Mouse (Mus musculus): ENCODE results near the gene Ubac2. TPM values are rescaled to one million over a fixed set of nuclear protein-coding genes. Genes with fewer than 3 reads are reported as not detected.

Gene Ubac2
- total RNA-seq, 2 experiments from 2014 or later: 35.4 to 36.5 TPM

DNA sequence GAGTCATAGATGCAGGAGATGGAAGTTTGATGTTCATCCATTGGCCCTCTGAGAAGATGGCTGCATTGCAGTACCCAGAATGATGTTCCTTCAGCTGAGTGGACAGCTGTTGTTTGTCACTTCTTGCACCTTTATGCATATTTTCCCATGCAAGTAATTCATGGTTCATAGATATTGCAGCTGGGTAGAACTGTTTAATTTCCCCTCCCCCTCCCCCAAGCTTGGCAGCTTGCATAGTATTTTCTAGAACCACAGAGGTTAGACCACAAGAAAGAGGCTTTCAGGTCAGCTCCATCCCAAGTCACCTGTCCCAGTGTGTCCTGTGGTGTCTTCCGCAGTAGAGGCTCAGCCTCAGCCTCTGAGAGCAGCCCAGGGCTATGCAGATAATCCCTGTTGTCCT lies 92.0 kb downstream of the Ubac2 start:
- DNase-seq: no peak

- DNase-seq: no peak
These were observed 94.7 kb downstream of the Ubac2 start for GRCm38 (mm10) chr14:121973114-121973513.

GRCm38 (mm10) chr14:121981531-121981930 lies 103.1 kb downstream of the Ubac2 start:
- no peak for DNase-seq

DNA sequence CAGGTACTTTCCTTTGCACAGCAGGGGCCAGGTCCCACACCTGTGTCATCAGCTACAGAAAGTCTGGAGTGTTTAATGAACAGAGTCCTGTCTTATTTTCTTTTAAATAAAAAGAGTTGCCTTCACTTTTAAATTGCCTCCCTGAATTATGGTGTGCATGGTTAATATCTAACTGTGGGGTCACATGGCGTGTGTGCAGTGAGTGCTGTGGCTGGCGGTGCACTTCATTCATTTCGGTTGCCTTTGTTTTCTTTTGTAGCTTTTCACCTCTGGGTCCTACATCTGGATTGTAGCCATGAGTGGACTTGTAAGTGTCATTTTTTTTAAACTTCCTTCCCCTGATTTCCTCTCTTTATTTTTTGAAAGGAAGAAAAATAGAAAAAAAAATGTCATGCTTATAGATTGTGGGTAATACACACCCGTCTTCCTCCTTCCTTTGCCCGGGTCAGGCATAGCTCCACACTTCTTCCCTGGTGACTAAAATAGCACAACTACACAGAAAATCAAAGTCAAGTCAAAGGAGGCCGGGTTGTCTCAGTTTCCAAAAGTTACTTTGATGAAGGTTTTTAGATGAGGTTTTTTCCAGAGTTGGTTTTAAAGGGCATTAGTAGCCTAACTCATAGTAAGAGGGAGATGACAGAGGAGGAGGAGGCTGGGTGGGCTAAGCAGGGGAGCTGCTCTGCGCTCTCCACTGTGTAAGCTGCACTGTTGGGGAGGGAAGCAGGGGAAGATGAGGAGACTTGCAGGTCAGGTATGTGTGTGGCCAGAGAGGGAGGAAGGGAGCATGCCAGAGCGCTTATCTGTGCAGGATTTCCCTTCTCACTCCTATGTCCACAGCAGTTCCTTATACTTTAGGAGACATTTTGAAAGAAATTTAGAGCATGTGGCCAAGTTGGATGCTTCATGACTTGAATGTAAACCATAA lies 104.9 kb downstream of the Ubac2 start:
- no peak for DNase-seq

GRCm38 (mm10) chr14:121985477-121985876 lies 107.1 kb downstream of the Ubac2 start:
- DNase-seq: no peak

DNA sequence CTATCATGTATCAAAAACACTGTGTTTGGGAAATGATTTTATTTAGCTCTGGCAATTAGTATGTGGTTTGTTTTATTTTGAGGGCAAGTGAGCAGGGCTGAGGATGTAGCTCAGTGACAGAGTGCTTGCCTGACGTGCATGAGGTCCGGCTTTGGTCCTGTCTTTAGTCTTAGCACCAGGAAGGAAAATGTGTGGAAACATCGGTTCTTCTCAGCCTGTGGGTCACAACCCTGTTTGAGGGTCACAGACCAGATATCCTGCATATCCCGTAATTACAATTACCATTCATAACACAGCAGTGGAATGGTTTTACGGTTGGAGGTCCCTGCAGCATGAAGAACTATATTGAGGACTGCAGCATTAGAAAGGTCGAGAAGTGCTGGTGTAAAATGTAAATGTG lies 107.6 kb downstream of the Ubac2 start:
- DNase-seq: no peak

- peak in 1 of 2 experiments; percentile 15 for DNase-seq
These were observed 108.9 kb downstream of the Ubac2 start for GRCm38 (mm10) chr14:121987287-121987686.

DNA sequence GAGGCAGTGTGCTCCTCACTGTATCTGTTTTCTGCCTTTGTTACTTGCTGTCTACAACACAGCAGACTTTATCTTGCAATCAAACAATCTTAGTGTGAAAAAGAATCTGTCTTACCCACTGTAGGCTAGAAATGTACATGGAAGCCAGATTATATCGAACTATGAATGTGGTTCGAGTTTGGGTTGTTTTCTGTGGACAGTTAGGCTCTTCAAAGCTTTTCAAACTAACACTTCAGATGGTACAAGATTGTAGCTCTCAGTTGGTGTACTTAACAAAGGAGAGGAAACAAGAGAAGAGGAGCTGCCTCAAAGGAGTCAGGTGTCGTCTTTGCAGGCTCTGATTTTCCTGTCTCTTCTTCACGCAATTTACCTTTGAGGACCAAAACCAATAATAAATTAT lies 109.3 kb downstream of the Ubac2 start:
- DNase-seq: no peak

DNA sequence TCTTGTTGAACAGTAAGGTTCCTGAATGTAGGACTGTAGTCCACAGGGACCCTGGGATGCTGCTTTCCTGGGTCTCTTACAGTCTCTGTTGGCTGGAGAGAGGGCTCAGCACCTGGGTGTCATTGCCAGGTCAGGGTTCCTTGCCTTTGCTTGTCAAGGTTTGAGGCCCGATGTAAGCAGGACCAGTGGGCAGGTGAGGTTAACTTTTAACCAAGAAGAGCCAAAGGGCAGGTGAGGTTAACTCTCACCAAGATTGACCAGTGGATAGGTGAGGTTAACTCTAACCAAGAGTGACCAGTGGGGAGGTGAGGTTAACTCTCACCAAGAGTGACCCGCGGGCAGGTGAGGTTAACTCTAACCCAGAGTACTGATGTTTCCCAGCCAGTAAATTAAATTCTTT lies 110.9 kb downstream of the Ubac2 start:
- no peak for DNase-seq

- DNase-seq: no peak
These were observed 111.4 kb downstream of the Ubac2 start for GRCm38 (mm10) chr14:121989869-121990268.

DNA sequence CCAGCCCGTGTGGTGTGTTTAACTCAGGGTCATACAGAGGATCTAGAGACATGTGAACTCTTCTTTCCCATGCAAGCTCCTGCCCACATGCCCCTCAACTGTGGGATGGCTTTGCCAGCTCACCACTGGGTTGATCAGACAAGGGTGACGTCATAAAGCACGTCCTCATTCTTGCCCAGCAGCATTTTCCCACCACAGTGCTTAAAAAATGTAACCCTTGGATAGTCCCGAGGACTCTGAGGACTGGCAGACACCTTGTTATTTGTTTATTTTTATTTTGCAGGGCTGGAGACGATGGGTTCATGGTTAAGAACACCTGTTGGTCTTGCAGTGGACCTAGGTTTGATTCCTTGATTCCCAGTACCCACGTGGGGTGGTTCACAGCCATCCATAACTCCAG lies 112.5 kb downstream of the Ubac2 start:
- DNase-seq: no peak

- DNase-seq: no peak
These were observed 113.5 kb downstream of the Ubac2 start for GRCm38 (mm10) chr14:121991921-121992320.

DNA sequence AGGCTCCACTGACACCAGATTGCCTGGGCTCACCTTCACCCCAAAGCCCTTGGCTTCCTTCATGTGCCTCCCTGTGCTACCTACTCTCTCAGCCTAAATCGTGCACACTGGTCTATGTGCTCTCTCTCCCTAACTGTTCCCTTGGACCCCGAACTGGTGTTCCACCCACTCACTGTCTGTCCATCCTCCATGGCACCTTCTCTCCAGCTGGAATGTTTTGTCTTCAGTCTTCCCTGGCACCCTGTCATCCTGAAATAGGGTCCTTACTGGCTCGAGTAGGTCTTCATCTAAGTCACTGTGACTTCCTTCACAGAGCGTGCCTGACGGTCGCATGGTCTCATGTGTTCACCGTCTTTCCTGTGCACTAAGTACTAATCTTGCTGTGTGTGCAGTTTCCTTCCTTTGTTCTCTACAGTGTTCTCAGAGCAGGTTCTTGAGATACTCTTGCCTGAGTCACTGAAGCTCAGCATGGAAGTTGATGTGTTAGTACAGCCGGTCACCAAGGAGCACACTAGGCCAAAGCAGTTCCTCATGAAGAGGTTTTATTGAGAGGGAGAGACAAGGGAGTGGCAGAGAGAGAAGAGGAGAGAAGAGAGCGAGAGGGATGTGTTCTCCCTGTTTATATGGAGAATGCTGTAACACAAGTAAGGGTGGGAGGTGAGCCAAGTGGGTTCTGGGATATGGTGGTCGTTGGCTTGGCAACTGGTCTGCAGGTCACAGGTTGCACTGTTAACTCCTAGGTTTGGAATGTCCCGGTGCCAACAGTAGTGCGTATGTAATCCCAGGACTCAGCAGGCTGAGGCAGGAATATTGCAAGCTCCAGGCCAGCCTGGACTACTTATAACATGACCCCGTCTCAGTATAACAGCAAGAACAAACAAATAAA lies 114.2 kb downstream of the Ubac2 start:
- no peak for DNase-seq

DNA sequence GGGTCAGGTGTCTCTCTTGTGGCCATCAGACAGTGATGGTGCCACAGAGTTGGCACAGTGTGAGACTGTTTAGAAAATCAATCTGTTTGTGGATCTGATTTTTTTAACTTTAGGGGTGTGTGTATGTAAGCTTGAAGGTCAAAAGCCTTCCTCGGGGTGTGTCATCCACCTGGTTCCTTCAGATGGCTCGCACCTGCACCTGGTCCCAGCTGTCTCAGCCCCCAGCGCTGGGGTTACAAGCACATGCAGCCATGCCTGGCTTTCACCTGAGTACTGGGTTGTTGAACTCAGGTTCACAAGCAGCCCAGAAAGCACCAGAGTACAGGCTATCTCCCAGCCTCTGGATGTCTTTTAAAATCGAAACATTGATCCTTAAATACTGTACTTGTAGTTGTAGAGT lies 115.2 kb downstream of the Ubac2 start:
- DNase-seq: no peak

DNA sequence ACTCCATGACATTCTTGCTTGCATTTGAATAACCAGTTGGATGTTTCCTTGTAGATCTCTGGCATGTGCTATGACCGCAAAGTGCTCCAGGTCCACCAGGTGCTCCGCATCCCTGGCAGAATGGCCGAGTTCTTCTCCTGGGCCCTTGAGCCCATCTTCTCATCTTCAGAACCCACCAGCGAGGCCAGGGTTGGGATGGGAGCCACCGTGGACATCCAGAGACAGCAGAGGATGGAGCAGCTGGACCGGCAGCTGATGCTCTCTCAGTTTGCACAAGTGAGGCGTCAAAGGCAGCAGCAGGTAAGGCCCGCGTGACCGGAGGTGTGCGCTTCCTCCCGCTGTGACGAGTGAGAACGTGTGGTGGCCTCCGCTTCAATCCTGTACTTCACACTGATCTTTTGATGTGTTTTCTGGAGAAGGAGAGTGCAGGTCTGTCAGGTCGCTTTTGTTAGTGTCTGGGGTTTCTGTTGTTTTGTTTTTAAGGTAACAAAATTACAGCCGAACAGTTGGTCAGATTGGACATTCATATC lies 115.8 kb downstream of the Ubac2 start:
- DNase-seq: no peak

GRCm38 (mm10) chr14:121994846-121995556 lies 116.6 kb downstream of the Ubac2 start:
- DNase-seq: no peak

DNA sequence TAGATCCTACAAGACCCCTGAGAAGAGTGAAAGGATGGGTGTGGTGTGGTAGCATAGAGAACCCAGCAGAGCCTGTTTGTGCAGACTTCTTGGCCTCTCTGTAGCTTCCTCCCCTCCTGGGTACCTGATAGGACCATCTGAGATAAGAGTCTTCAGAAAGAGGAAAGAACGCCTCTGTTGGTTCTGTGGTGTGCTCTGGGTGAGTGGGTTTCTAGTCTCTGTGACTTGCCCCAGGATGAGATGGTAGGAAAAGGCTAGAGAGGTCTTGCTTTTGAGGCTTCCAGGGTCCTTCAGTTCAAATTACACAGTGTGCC lies 117.1 kb downstream of the Ubac2 start:
- DNase-seq: no peak

DNA sequence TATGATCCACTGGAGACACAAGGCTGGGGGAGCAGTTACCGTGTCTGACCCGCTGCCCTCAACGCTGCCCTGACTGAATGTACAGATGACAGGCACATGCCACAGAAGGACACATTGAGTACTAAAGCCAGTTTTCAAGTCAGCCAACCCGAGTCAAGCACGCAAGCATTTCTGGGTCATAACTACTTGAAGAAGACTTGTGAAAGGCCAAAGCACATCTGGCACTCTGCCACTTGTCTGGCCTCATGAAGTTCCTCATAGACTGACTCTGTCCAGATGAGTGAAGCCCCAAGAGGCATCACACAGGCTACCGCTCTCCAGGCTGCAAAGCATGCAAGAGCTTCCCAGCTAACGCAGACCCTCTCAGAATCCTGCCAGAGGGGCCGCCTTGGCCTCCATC lies 118.4 kb downstream of the Ubac2 start:
- peak; percentile 49 to 66 for DNase-seq

GRCm38 (mm10) chr14:121999455-121999854 lies 121.0 kb downstream of the Ubac2 start:
- DNase-seq: no peak

GRCm38 (mm10) chr14:122000346-122001105 lies 122.1 kb downstream of the Ubac2 start:
- DNase-seq: no peak

- no peak for DNase-seq
These were observed 123.8 kb downstream of the Ubac2 start for GRCm38 (mm10) chr14:122002224-122002623.

DNA sequence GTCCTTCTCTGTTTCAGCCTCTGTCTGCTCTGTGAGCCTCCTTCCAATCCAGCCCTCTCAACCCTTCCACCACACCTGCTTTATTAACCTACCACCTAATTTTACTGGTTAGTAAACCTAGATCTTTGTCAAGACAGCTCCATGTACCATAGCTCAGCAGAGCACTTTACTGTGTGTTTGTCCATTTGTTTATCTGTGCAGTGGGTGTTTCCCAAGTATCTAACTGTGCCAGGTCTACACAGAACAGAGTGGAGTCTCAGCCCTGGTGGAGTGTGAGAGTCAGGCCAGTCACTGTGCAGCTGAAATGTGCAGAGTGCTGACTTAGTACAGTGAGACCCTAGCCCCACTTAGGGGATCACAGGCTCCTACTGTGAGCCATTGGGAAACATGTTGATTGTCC lies 125.4 kb downstream of the Ubac2 start:
- DNase-seq: no peak
